Mouse (Mus musculus): ENCODE results near the gene Mex3d.

GRCm38 (mm10) chr10:80365736-80366135 is 21.7 kb downstream of the Mex3d start:
- TF ChIP-seq POLR2A (IDR thresholded peaks at IDR 0.05; ENCODE audit: control insufficient read depth, low read depth, low read length) (no peak), CTCF (IDR thresholded peaks at IDR 0.05; ENCODE audit: control insufficient read depth, insufficient read depth, insufficient replicate concordance, low read depth, low read length) (no peak)

Measured in testis, adult 2 months (tissue).